ENCODE assay signal across 11 mouse cellular contexts in the genomic region with DNA sequence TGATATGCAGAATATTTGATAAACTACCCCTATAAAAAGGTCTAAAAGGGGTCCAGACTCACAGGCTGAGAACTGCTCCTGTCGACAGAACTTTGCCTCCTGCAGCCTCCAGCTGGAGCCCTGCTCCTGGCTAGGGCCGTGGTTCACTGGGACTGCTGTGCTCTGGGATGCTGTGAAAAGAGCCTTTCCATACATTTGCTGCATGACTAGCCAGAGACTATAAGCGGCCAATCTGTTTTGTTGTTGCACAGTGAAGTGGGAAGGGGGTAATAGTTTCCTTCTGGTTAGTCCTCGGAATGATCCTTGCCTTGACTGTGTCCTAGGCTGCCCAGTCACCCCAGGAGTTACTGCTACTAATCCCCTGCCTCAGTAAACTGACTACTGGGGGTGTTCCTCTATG. TPM values are rescaled to one million over a fixed set of nuclear protein-coding genes. Genes with fewer than 3 reads are reported as not detected.
A peak's percentile ranks its signal among the peaks of the same experiment; 100 is the strongest.
DNase-seq lines count a peak whose midpoint lies in the region; ATAC-seq lines count a peak whose summit lies in the region.
"Had no signal": no experiment of that assay in that cellular context is flagged by ENCODE, and none has a peak within 500 bp of the region (broad histone marks: within the 10 kb centered on the region; RNA-seq: fewer than 3 reads in every experiment).

No protein-coding gene starts in this region.

- H3K9me3 ChIP-seq in midbrain, embryonic 11.5 days (ENCODE audit: control insufficient read depth, low read length): no peaks in the 10 kb centered on the region
- H3K9me3 ChIP-seq in midbrain, embryonic 15.5 days: no peaks in the 10 kb centered on the region
- no peaks in the 10 kb centered on the region for H3K9me3 ChIP-seq in forebrain, embryonic 10.5 days
- H3K9me3 ChIP-seq in hindbrain, embryonic 16.5 days (ENCODE audit: control insufficient read depth, low read length): no peaks in the 10 kb centered on the region
- H3K9me3 ChIP-seq in neural tube, embryonic 12.5 days: no peaks in the 10 kb centered on the region
- H3K9me3 ChIP-seq: intestine, embryonic 15.5 days had no signal

- no peak overlapping the region for H3K9ac ChIP-seq in midbrain, embryonic 11.5 days (ENCODE audit: low read length)
- no peak overlapping the region for H3K9ac ChIP-seq in midbrain, embryonic 15.5 days
- no peak overlapping the region for H3K9ac ChIP-seq in hindbrain, embryonic 16.5 days (ENCODE audit: low read depth, low read length)
- no peak overlapping the region for H3K9ac ChIP-seq in neural tube, embryonic 12.5 days
- H3K9ac ChIP-seq: intestine, embryonic 15.5 days had no signal

- H3K27ac ChIP-seq in midbrain, embryonic 11.5 days (ENCODE audit: low read depth, low read length): peak overlapping the region; percentile 80; the same call in 1 of the 2 replicates
- no peak overlapping the region; the same call in 1 of the 2 replicates for H3K27ac ChIP-seq in midbrain, embryonic 15.5 days
- H3K27ac ChIP-seq in forebrain, embryonic 10.5 days: peak overlapping the region; percentile 87
- H3K27ac ChIP-seq in hindbrain, embryonic 16.5 days (ENCODE audit: low read depth, low read length): peak overlapping the region; percentile 59
- H3K27ac ChIP-seq in neural tube, embryonic 12.5 days: peak overlapping the region; percentile 50; the same call in 1 of the 2 replicates

- 10% methylated on average over 4 of the region's 4 CpGs for WGBS in midbrain, embryonic 11.5 days
- WGBS in midbrain, embryonic 15.5 days: 13% methylated on average over 4 of the region's 4 CpGs
- WGBS in forebrain, embryonic 10.5 days: 17% methylated on average over 4 of the region's 4 CpGs
- 17% methylated on average over 4 of the region's 4 CpGs for WGBS in hindbrain, embryonic 16.5 days
- 26% methylated on average over 4 of the region's 4 CpGs for WGBS in neural tube, embryonic 12.5 days

- H3K4me3 ChIP-seq in midbrain, embryonic 11.5 days (ENCODE audit: low read depth, low read length): no peak overlapping the region
- H3K4me3 ChIP-seq in midbrain, embryonic 15.5 days: no peak overlapping the region
- H3K4me3 ChIP-seq in forebrain, embryonic 10.5 days: no peak overlapping the region
- no peak overlapping the region for H3K4me3 ChIP-seq in hindbrain, embryonic 16.5 days (ENCODE audit: low read length)
- H3K4me3 ChIP-seq in neural tube, embryonic 12.5 days: no peak overlapping the region
- H3K4me3 ChIP-seq: intestine, embryonic 15.5 days had no signal

- ATAC-seq in midbrain, embryonic 11.5 days (ENCODE audit: low FRiP score): peak; percentile 76
- no peak for ATAC-seq in midbrain, embryonic 15.5 days (replicated peaks)
- peak; percentile 61 for ATAC-seq in hindbrain, embryonic 16.5 days
- peak; percentile 81 for ATAC-seq in neural tube, embryonic 12.5 days (ENCODE audit: low FRiP score, low read depth)

- no peaks in the 10 kb centered on the region for H3K27me3 ChIP-seq in midbrain, embryonic 11.5 days (ENCODE audit: control insufficient read depth, insufficient read depth, low read length)
- H3K27me3 ChIP-seq in midbrain, embryonic 15.5 days (replicated peaks): no peaks in the 10 kb centered on the region
- H3K27me3 ChIP-seq in forebrain, embryonic 10.5 days (ENCODE audit: poor library complexity, severe bottlenecking): no peaks in the 10 kb centered on the region
- no peaks in the 10 kb centered on the region for H3K27me3 ChIP-seq in hindbrain, embryonic 16.5 days (replicated peaks; ENCODE audit: control insufficient read depth, insufficient read depth, low read length)
- no peaks in the 10 kb centered on the region for H3K27me3 ChIP-seq in neural tube, embryonic 12.5 days (replicated peaks)
- H3K27me3 ChIP-seq: intestine, embryonic 15.5 days had no signal

- no peak overlapping the region for H3K4me2 ChIP-seq in midbrain, embryonic 11.5 days
- H3K4me2 ChIP-seq in midbrain, embryonic 15.5 days: no peak overlapping the region
- no peak overlapping the region for H3K4me2 ChIP-seq in hindbrain, embryonic 16.5 days (ENCODE audit: low read length)
- no peak overlapping the region for H3K4me2 ChIP-seq in neural tube, embryonic 12.5 days (replicated peaks)
- H3K4me2 ChIP-seq: heart, embryonic 11.5 days; intestine, embryonic 15.5 days had no signal

- peaks cover 26% of the 10 kb centered on the region for H3K4me1 ChIP-seq in midbrain, embryonic 11.5 days (ENCODE audit: control insufficient read depth, insufficient read depth, low read length)
- H3K4me1 ChIP-seq in midbrain, embryonic 15.5 days: peaks cover 11% of the 10 kb centered on the region
- peaks cover 82% of the 10 kb centered on the region for H3K4me1 ChIP-seq in forebrain, embryonic 10.5 days
- H3K4me1 ChIP-seq in hindbrain, embryonic 16.5 days (ENCODE audit: control insufficient read depth, insufficient read depth, low read depth, low read length): peaks cover 15% of the 10 kb centered on the region
- peaks cover 28% of the 10 kb centered on the region for H3K4me1 ChIP-seq in neural tube, embryonic 12.5 days

- peaks cover 17% of the 10 kb centered on the region for H3K36me3 ChIP-seq in midbrain, embryonic 11.5 days (ENCODE audit: control insufficient read depth, insufficient read depth, low read length)
- peaks cover 49% of the 10 kb centered on the region for H3K36me3 ChIP-seq in midbrain, embryonic 15.5 days (replicated peaks)
- peaks cover 87% of the 10 kb centered on the region for H3K36me3 ChIP-seq in forebrain, embryonic 10.5 days (replicated peaks)
- H3K36me3 ChIP-seq in hindbrain, embryonic 16.5 days (ENCODE audit: control insufficient read depth, insufficient read depth, low read length): peaks cover 45% of the 10 kb centered on the region
- H3K36me3 ChIP-seq in neural tube, embryonic 12.5 days: peaks cover 69% of the 10 kb centered on the region

- DNase-seq in midbrain, embryonic 11.5 days (ENCODE audit: low spot score, missing footprints): peak; percentile 89
- DNase-seq in forebrain, embryonic 10.5 days (ENCODE audit: extremely low spot score, low spot score): peak; percentile 71
- DNase-seq in adrenal gland, adult (ENCODE audit: inconsistent age in 2 of 2, low spot score in 1 of 2): no peak
- no peak for DNase-seq in kidney, postnatal 4 days
- DNase-seq in adrenal gland, adult 18-20 months (ENCODE audit: low spot score in 2 of 2): no peak
- DNase-seq: cerebellum, adult 11-12 months had no signal

RNA-seq across cellular contexts. Expression of a gene that starts 8.4 kb away (rescaled TPM):
- polyA plus RNA-seq in midbrain, embryonic 11.5 days (2014; fragmentation: Nextera tagmentation; extraction: Ambion mirVana): 1.8 and 2.1 TPM in 2 replicates
- 1.0 and 1.2 TPM in 2 replicates for polyA plus RNA-seq in midbrain, embryonic 15.5 days (2015; fragmentation: Nextera tagmentation; extraction: Ambion mirVana)
- polyA plus RNA-seq in forebrain, embryonic 10.5 days (2016; fragmentation: Nextera tagmentation; extraction: Ambion mirVana): 1.6 TPM in 2 replicates
- polyA plus RNA-seq in hindbrain, embryonic 16.5 days (2015; fragmentation: Nextera tagmentation; extraction: Ambion mirVana): 0.89 and 1.2 TPM in 2 replicates
- 2.8 and 2.9 TPM in 2 replicates for polyA plus RNA-seq in neural tube, embryonic 12.5 days (2016; fragmentation: Nextera tagmentation; extraction: Ambion mirVana)
- total RNA-seq in adrenal gland, adult 18-20 months (2021): under 1 TPM; 0.40 to 0.67 TPM

Comparison
In these comparisons a context has a peak if more than half of its experiments do, and no peak if none do; other contexts are left out.
1. DNase-seq: peak in midbrain, embryonic 11.5 days (single experiment) and forebrain, embryonic 10.5 days (single experiment); none in adrenal gland, adult (0 of 2), kidney, postnatal 4 days (0 of 2) and adrenal gland, adult 18-20 months (0 of 2).